Mouse (Mus musculus): ENCODE results near the gene Tmem38b. TPM values are rescaled to one million over a fixed set of nuclear protein-coding genes. Genes with fewer than 3 reads are reported as not detected.
A peak's percentile ranks its signal among the peaks of the same experiment; 100 is the strongest.

The Tmem38b gene
- polyA plus RNA-seq, 1 experiment from 2014 or later: 7.3 TPM

- H3K27me3 ChIP-seq (ENCODE audit: control insufficient read depth, insufficient read depth, low read length): no peaks in the 10 kb centered on the region
- no peak overlapping the region for H3K4me2 ChIP-seq (ENCODE audit: low read depth, low read length)
- 66% methylated on average over 7 of the region's 7 CpGs for WGBS
- no peaks in the 10 kb centered on the region for H3K9me3 ChIP-seq (ENCODE audit: control insufficient read depth, low read length)
- H3K4me3 ChIP-seq (ENCODE audit: low read depth, low read length): no peak overlapping the region
- no peak overlapping the region for H3K9ac ChIP-seq (replicated peaks; ENCODE audit: low read depth, low read length)
- no peak for ATAC-seq (ENCODE audit: low read depth)
- H3K36me3 ChIP-seq (ENCODE audit: control insufficient read depth, insufficient read depth, low read length): no peaks in the 10 kb centered on the region
- H3K4me1 ChIP-seq (ENCODE audit: control insufficient read depth, insufficient read depth, low read length): no peaks in the 10 kb centered on the region
- no peak overlapping the region for H3K27ac ChIP-seq (ENCODE audit: low read depth, low read length)
Observed at GRCm38 (mm10) chr4:53896150-53896833, 70.4 kb downstream of the Tmem38b start.

DNA sequence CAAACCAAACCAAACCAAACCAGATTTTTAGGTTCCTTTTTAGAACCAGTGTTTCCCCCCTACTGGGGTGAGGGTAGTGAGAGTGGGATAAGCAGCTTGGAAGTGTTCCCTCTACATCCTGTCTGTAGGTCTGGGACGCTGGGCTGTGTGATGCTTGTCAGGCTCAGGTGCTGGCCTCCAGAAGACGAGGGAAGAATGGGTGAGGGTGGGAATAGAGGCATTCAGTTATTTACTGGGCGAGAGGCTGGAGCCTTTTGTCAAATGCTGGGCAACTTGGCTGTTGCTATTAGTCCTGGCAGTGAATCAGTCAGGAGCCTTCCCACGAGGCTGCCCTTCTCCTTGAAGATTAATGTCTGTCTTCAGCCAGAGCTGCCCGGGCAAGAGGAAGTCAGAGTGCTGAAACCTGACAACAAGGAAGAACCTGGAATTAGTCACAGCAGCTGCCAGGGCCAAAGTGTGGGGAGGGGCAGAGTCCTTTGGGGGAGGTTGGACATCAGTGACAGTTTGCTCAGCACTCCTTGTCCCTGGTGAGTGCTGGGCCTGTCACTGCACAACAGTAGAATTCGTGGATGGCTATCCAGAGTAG, 74.6 kb downstream of the Tmem38b start:
- H3K36me3 ChIP-seq (ENCODE audit: control insufficient read depth, insufficient read depth, low read length): no peaks in the 10 kb centered on the region
- no peak overlapping the region for H3K4me3 ChIP-seq (ENCODE audit: low read depth, low read length)
- no peak overlapping the region for H3K9ac ChIP-seq (replicated peaks; ENCODE audit: low read depth, low read length)
- H3K27me3 ChIP-seq (ENCODE audit: control insufficient read depth, insufficient read depth, low read length): no peaks in the 10 kb centered on the region
- H3K4me1 ChIP-seq (ENCODE audit: control insufficient read depth, insufficient read depth, low read length): no peaks in the 10 kb centered on the region
- no peak overlapping the region for H3K27ac ChIP-seq (ENCODE audit: low read depth, low read length)
- no peaks in the 10 kb centered on the region for H3K9me3 ChIP-seq (ENCODE audit: control insufficient read depth, low read length)
- peak; percentile 76; the same call in 1 of the 2 replicates for ATAC-seq (ENCODE audit: low read depth)
- 25% methylated on average over 6 of the region's 6 CpGs for WGBS
- no peak overlapping the region for H3K4me2 ChIP-seq (ENCODE audit: low read depth, low read length)

DNA sequence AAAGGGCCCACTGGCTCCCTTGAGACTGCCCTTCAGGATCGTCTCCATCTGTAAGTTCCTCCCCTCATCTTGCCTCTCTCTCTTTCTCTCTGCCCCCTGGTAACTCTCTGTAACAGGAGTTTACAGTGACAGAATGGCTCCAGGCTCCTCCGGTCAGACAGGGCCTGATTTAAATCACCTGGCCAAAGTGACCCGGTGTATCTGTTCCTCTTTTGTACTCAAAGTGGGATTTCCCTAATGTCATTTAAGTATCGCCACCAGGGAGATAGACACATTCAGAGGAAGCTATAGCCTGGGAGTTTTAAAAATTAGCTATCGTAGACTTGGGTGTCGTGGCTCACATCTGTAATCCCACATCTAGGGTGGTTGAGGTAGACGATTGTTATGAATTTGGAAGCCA, 78.5 kb downstream of the Tmem38b start:
- H3K27me3 ChIP-seq (ENCODE audit: control insufficient read depth, insufficient read depth, low read length): no peaks in the 10 kb centered on the region
- no peaks in the 10 kb centered on the region for H3K36me3 ChIP-seq (ENCODE audit: control insufficient read depth, insufficient read depth, low read length)
- no peak overlapping the region for H3K9ac ChIP-seq (replicated peaks; ENCODE audit: low read depth, low read length)
- no peak overlapping the region for H3K27ac ChIP-seq (ENCODE audit: low read depth, low read length)
- no peak overlapping the region for H3K4me3 ChIP-seq (ENCODE audit: low read depth, low read length)
- H3K4me2 ChIP-seq (ENCODE audit: low read depth, low read length): no peak overlapping the region
- WGBS: 87% methylated on average over 7 of the region's 7 CpGs
- no peaks in the 10 kb centered on the region for H3K4me1 ChIP-seq (ENCODE audit: control insufficient read depth, insufficient read depth, low read length)
- H3K9me3 ChIP-seq (ENCODE audit: control insufficient read depth, low read length): no peaks in the 10 kb centered on the region
- no peak for ATAC-seq (ENCODE audit: low read depth)

GRCm38 (mm10) chr4:53905537-53905936, 79.7 kb downstream of the Tmem38b start:
- Histone ChIP-seq H3K36me3 (ENCODE audit: control insufficient read depth, insufficient read depth, low read length) (no peaks in the 10 kb centered on the region), H3K9ac (replicated peaks; ENCODE audit: low read depth, low read length) (no peak overlapping the region), H3K4me1 (ENCODE audit: control insufficient read depth, insufficient read depth, low read length) (no peaks in the 10 kb centered on the region), H3K27ac (ENCODE audit: low read depth, low read length) (no peak overlapping the region), H3K27me3 (ENCODE audit: control insufficient read depth, insufficient read depth, low read length) (no peaks in the 10 kb centered on the region), H3K9me3 (ENCODE audit: control insufficient read depth, low read length) (no peaks in the 10 kb centered on the region), H3K4me2 (ENCODE audit: low read depth, low read length) (no peak overlapping the region), H3K4me3 (ENCODE audit: low read depth, low read length) (no peak overlapping the region)
- WGBS: 42% methylated on average over 6 of the region's 6 CpGs
- no peak for ATAC-seq (ENCODE audit: low read depth)

- Histone ChIP-seq H3K36me3 (ENCODE audit: control insufficient read depth, insufficient read depth, low read length) (no peaks in the 10 kb centered on the region), H3K4me3 (ENCODE audit: low read depth, low read length) (no peak overlapping the region), H3K9ac (replicated peaks; ENCODE audit: low read depth, low read length) (no peak overlapping the region), H3K27ac (ENCODE audit: low read depth, low read length) (no peak overlapping the region), H3K4me2 (ENCODE audit: low read depth, low read length) (no peak overlapping the region), H3K9me3 (ENCODE audit: control insufficient read depth, low read length) (no peaks in the 10 kb centered on the region), H3K4me1 (ENCODE audit: control insufficient read depth, insufficient read depth, low read length) (no peaks in the 10 kb centered on the region), H3K27me3 (ENCODE audit: control insufficient read depth, insufficient read depth, low read length) (no peaks in the 10 kb centered on the region)
- ATAC-seq (ENCODE audit: low read depth): no peak
- 99% methylated on average over 3 of the region's 3 CpGs for WGBS
Observed at GRCm38 (mm10) chr4:53907071-53907470, 81.2 kb downstream of the Tmem38b start.

Other genes starting within 250 kb of the Tmem38b start
- gene Fsd1l, start 194.6 kb upstream of the Tmem38b start, polyA plus RNA-seq (2014; fragmentation: Nextera tagmentation; extraction: Ambion mirVana): 36.2 and 38.8 TPM in 2 replicates
- gene Fktn, start 112.0 kb upstream of the Tmem38b start, polyA plus RNA-seq (2014; fragmentation: Nextera tagmentation; extraction: Ambion mirVana): 23.5 and 24.5 TPM in 2 replicates
- gene Tal2, start 46.3 kb upstream of the Tmem38b start, polyA plus RNA-seq (2014; fragmentation: Nextera tagmentation; extraction: Ambion mirVana): 0.14 and 0.20 TPM in 2 replicates

Data from neural tube, embryonic 14.5 days (tissue).